Mouse (Mus musculus): ENCODE measurements at regions not wholly inside any gene's neighbourhood (a gene's known extent, or its start where the extent isn't known, plus 50 kb on each side); places are given as distances from the start of the nearest gene placed in this dataset.

DNA sequence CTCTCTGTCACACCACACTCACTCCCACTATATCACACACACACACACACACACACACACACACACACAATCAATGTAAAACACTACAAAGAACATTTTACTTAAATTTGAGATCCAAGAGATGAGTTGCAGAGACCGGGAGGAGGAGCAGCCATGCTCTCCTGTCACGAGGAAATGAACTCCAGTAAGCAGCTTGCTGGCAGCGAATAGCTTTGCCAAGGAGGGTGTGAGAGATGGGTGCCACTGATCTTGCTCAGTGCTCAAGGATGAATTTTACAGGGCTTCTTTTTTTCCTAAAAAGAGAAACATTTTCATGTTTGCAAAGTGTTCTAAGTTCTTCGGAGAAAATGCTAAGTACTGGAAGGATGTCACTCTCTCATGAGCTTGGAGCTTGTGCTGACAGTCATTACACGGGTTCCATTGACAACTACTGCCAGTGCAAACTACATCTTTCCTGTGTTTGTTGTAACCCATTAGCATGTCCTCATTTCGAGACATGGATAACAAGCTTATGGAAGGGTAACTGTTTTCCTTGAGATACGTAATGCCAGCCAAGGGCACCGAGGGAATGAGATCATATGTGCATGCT, 151.0 kb upstream of the Gm9833 start:
- TF ChIP-seq CTCF (conservative IDR thresholded peaks at IDR 0.05; ENCODE audit: low read length) (no peak), POU5F1 (IDR thresholded peaks at IDR 0.05; ENCODE audit: borderline replicate concordance, low read length) (no peak), NANOG (IDR thresholded peaks at IDR 0.05; ENCODE audit: borderline replicate concordance, low read length) (no peak)

Measured in E14TG2a.4 (cell line).